Mouse (Mus musculus): ENCODE data around the gene Smarcc2.

Gene Smarcc2

DNA sequence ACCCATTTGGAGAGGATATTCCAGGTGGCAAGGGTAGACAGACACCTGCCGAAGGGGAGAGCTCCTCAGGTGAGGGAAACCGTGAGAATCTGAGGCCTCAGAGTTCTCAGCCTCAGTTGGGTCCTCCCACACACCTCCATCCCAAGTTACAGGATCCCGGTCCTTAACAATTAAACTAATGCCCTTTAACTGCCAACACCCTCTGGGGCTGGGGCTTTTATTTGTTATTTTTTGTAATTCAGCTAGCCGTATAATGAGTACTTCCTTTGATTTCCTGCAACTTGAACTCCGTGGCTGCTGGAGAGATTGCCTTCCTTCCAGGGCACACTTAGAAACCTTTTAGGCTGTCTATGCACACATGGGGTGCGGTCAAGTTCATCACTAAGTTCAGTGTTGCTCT lies 14.7 kb upstream of the Smarcc2 start:
- no peak for DNase-seq

- no peak for DNase-seq
Observed at GRCm38 (mm10) chr10:128445407-128445806, 13.6 kb upstream of the Smarcc2 start.

GRCm38 (mm10) chr10:128451014-128451413 lies 8.0 kb upstream of the Smarcc2 start:
- DNase-seq = no peak

- DNase-seq = no peak
Observed at GRCm38 (mm10) chr10:128454471-128454870, 4.6 kb upstream of the Smarcc2 start.

DNA sequence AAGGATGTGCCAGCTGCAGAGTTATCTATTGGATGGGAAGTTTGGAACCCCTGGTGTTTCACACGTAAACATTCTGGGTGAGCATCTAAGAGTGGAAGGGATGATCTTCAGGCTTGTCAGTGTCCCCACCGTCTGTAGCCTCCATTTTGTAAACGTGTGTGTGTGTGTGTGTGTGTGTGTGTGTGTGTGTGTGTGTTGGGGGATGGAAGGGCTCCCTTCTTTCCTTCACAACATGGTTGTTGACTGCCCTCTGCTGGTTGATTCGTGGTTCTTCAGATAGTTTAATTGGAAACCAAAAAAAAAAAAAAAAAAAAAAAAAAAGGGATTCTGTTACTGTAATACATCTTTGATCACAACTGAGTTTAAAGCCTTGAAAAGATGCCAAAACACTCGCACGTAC lies 3.8 kb upstream of the Smarcc2 start:
- DNase-seq = peak; percentile 95

DNA sequence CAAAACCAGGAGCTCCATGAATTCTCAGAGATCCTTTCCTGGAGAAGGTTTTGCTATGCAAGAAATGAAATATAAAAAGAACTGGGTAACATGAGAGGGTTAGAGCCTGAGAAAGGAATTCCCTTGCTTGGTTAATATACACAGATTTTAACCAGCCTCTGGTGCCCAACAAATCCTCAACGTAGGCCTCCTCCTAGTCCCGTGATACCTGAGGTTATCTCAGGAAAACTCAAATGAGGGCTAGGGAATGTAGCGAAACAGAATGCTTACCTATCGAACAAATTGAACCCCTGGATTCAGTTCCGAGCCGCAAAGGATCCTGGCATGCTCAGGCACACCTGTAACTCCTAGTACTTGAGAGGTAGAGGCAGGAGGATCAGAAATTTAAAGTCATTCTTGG lies 1.4 kb upstream of the Smarcc2 start:
- DNase-seq = no peak

DNA sequence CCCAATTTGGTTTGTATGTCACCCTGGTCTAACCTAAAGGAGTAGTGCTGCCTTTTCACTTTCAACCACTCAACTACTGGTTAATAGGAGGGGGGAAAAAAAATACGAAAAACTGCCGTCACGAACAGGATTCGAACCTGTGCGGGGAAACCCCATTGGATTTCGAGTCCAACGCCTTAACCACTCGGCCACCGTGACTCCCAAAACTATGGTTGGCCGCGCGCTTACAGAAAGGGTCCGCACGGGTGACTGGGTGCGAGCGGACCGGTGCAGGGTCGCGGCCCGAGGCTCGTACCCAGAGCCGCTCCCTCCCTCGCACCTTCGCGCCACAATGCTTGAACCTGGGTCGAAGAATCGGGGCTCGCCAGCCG lies 715 bp upstream of the Smarcc2 start:
- no peak for DNase-seq

- DNase-seq = no peak
Observed at GRCm38 (mm10) chr10:128459409-128460269, 591 bp downstream of the Smarcc2 start.

- no peak for DNase-seq
Observed at GRCm38 (mm10) chr10:128460270-128460630, 1.2 kb downstream of the Smarcc2 start.

GRCm38 (mm10) chr10:128474366-128474765 lies 15.3 kb downstream of the Smarcc2 start:
- no peak for DNase-seq

- DNase-seq = no peak
Observed at GRCm38 (mm10) chr10:128486370-128486769, 27.3 kb downstream of the Smarcc2 start.

GRCm38 (mm10) chr10:128487861-128488712 lies 29.0 kb downstream of the Smarcc2 start:
- peak; percentile 93 for DNase-seq

DNA sequence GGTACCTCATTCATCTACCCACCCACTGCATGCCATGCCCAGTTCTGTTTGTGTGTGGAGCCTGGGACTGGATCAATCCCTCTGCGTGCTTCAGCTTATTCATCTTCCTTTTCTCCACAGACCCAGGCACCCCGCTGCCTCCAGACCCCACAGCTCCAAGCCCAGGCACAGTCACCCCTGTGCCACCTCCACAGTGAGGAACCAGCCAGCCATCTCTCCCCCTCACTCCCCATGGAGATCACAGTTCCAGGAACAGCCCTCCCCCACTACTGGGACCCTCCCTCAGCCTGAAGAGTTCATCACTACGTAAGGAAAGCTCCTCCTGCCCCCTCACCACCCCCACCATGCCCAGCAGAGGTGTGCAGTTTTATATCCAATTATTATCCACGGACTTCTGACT lies 29.7 kb downstream of the Smarcc2 start:
- peak; percentile 94 for DNase-seq

DNA sequence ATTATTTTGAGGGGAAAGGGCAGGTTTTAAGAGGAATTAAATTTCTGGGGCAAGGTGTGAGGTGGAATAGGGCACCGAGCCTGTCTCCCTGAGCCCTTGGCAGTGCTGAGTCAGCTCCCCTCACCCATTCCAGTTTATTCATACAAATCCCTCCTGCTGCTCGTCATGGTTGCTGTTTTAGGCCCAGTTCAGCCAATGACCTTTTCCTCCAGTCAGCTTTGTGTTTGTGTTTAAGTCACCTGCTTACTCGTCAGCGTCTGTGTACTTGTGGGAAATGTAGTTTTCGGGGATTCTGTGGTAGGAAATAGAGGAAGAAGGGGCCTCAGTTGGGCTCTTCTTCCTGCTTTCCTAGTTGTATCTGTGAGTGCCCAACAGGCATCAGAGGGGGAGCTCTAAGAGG lies 30.3 kb downstream of the Smarcc2 start:
- peak; percentile 91 for DNase-seq

- DNase-seq = no peak
Observed at GRCm38 (mm10) chr10:128489785-128490184, 30.7 kb downstream of the Smarcc2 start.

DNA sequence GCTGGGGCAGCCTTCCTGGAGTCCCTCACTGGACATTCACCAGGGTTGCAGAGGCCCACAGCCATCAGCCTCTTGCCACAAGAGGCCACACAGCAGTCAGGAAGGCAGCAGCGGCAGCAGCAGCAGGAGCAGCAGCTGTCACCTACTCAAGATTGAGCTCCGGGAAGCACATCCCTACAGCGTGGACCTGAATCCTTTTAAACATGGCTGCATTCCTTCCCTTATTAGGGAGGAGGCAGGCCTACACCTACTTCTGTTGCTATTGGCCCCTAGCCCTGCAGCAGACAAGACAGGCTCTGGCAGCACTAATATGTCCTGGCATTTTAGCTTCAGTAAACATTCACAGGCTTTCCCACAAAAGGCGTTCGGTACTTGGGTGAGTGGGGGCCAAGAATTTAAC lies 31.2 kb downstream of the Smarcc2 start:
- peak; percentile 96 for DNase-seq

GRCm38 (mm10) chr10:128490912-128491311 lies 31.9 kb downstream of the Smarcc2 start:
- peak; percentile 93 for DNase-seq

- peak; percentile 97 for DNase-seq
Observed at GRCm38 (mm10) chr10:128491495-128491894, 32.4 kb downstream of the Smarcc2 start.

DNA sequence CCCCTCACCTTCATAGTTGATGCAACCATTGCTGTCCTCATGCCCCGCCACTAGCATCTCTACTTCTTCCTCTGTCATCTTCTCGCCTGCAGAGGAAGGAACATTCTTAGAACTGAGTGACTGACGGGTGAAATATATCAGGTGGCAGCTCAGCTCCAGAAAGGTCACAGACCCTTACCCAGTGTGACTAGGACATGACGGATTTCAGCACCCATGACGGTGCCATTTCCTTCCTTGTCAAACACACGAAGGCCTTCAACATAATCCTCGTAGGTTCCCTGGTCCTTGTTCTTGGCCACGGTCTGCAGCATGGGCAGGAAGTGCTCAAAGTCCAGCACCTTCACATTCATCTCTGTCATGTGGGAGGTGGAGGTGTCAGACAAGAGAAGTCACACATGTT lies 33.0 kb downstream of the Smarcc2 start:
- peak; percentile 91 for DNase-seq

DNA sequence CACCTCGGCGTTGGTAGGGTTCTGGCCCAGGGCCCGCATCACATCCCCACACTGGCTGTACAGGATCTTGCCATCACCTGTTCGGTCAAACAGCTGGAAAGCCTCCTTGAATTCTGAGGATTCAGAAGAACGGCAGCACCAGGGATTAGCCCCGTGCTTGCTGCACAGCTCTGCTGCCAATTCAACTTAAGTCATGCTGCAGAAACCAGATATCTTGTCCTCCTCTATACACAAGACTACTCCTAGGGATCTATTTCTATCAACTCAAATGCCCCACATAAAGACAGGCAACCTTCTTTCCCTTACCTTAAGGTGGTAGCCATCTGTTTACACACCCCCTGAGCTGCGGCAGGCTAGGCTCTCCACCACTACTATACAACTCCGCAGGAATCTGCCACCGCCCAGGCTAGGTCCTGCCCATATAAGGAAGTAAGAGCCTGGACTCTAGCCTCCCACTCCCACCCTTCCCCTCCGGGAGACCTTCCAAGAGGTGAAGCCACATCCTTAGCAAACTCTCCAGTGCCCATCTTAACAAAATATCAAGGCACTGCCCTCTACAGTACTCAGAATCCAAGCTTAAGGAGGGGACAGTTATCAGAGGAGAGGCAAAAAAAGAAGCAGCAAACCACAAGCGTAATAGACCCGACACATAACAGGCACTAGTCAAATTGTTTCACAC lies 33.7 kb downstream of the Smarcc2 start:
- peak; percentile 99 for DNase-seq

DNA sequence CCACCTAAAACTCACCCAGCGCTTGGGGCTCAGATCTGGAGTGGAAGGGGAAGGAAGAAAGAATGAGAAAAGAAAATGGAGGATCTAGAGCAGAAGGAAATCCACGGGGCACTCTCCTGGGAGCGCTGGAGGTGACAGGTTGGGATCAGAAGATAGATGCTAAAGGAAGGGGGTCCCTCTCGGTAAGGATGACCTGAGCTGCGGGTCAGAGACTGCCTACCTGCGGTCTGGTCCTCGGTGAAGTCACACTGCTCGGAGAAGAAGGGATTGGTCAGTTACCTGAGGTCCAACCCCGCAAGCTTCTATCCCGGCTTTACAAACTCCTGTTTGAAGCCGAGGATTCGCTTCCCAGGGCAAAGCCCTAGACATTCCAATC lies 34.3 kb downstream of the Smarcc2 start:
- no peak for DNase-seq

DNA sequence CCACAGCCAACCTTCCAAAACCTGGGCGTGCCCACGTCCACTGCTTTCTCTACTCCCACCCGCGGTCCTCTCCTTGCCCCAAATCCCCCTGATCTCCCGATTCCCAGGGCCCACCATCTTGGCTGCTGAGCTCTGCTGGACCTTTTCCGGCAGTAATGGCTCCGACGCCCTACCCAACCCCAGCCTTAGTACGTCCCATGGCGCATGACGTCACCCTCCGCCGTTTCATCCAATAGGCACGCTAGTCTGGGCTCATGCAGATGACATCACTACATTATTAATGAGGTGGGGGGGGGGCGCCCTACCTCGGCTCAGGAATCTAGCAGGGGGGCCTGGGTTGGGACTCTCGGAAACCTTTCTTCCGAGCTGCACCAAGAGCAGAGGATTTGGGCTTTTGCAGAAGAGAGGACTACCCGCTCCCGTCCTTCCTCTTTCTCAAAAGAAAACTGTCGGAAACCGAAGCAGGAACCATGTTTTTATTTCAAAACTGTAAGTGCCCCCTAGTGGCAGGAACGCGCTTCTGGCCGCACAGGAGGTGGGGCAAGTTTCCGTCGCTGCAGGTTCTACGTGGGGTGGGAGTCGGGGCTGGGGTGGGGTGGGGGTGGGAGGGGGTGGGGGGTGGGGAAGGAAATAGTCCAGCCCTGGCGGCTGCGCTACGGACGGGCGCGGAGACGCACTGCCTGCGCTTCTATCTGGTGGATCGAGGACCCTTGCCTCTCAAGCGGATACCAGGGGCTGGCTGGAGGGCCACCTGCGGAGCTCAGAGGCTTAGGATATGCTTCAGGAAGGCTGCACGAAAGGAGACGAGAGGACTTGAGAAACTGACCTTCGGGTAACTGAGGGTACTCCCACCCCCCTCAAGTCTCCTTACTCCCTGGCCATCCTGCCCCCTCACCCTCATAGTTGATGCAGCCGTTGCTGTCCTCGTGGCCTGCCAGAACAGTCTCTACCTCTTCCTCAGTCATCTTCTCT lies 34.9 kb downstream of the Smarcc2 start, which contains the start of gene Myl6:
Myl6 (minus strand) TSS at position 451 of the 972 bp plus-strand sequence.
- DNase-seq = peak; percentile 100
